Mouse (Mus musculus) hindbrain, embryonic 11.5 days (tissue): ENCODE measurements around the gene Mea1. TPM values are rescaled to one million over a fixed set of nuclear protein-coding genes. Genes with fewer than 3 reads are reported as not detected.
A peak's percentile ranks its signal among the peaks of the same experiment; 100 is the strongest.

Source experiments
- ATAC-seq: fragments of 200-750 bp; cut with Nextera tagmentation; 2 replicates; pipeline ENCODE4 v1.8.0; 2017; ENCODE audit warnings: mild to moderate bottlenecking, moderate TSS enrichment, moderate library complexity; ENCODE audit not compliant: low FRiP score
- DNase-seq: peaks from one replicate; pipeline ENCODE4 v3.0.0-alpha.2; 2015; ENCODE audit warnings: low spot score
- H3K27ac ChIP-seq: fragments of 300-500 bp; sonication (generic); 2 replicates; pipeline ENCODE4 v1.5.1; 2014; ENCODE audit warnings: mild to moderate bottlenecking, low read depth, low read length
- H3K27me3 ChIP-seq: fragments of 300-500 bp; sonication (generic); 2 replicates; pipeline ENCODE4 v1.6.1; 2014; ENCODE audit warnings: mild to moderate bottlenecking, low read length, moderate library complexity, mixed read lengths; ENCODE audit not compliant: control insufficient read depth, insufficient read depth
- H3K36me3 ChIP-seq: fragments of 300-500 bp; sonication (generic); 2 replicates; pipeline ENCODE4 v1.6.1; 2014; ENCODE audit warnings: mild to moderate bottlenecking, low read length, moderate library complexity, mixed read lengths; ENCODE audit not compliant: control insufficient read depth, insufficient read depth
- H3K4me1 ChIP-seq: fragments of 300-500 bp; sonication (generic); replicated peaks from 2 replicates; pipeline ENCODE4 v1.6.1; 2014; ENCODE audit warnings: low read length, mixed read lengths; ENCODE audit not compliant: control insufficient read depth, insufficient read depth
- H3K4me2 ChIP-seq: fragments of 300-500 bp; sonication (generic); replicated peaks from 2 replicates; pipeline ENCODE4 v1.6.1; 2014; ENCODE audit warnings: mild to moderate bottlenecking, low read depth, low read length
- H3K4me3 ChIP-seq: fragments of 300-500 bp; sonication (generic); 2 replicates; pipeline ENCODE4 v1.5.1; 2014; ENCODE audit warnings: low read depth, low read length
- H3K9ac ChIP-seq: fragments of 300-500 bp; sonication (generic); 2 replicates; pipeline ENCODE4 v1.6.1; 2014; ENCODE audit warnings: low read depth, low read length
- H3K9me3 ChIP-seq: fragments of 300-500 bp; sonication (generic); 2 replicates; pipeline ENCODE4 v1.6.1; 2016; ENCODE audit warnings: low read length; ENCODE audit not compliant: control insufficient read depth
- WGBS: fragments of 180-500 bp; shearing (Covaris S2); extraction: QIAGEN DNeasy Blood & Tissue Kit; methylation state at CpG from one replicate; pipeline ENCODE4 v1.1.7; 2014; 5-methylcytosine and 5-hydroxymethylcytosine counted together
- polyA plus RNA-seq: library from polyadenylated mRNA; unstranded; fragments of >200 nt; fragmentation: Nextera tagmentation; extraction: Ambion mirVana; gene quantifications from 2 replicates; pipeline ENCODE4 v1.2.1, GENCODE M21; 2014

Gene Mea1
- polyA plus RNA-seq, 1 experiment from 2014 or later = 201 TPM

DNA sequence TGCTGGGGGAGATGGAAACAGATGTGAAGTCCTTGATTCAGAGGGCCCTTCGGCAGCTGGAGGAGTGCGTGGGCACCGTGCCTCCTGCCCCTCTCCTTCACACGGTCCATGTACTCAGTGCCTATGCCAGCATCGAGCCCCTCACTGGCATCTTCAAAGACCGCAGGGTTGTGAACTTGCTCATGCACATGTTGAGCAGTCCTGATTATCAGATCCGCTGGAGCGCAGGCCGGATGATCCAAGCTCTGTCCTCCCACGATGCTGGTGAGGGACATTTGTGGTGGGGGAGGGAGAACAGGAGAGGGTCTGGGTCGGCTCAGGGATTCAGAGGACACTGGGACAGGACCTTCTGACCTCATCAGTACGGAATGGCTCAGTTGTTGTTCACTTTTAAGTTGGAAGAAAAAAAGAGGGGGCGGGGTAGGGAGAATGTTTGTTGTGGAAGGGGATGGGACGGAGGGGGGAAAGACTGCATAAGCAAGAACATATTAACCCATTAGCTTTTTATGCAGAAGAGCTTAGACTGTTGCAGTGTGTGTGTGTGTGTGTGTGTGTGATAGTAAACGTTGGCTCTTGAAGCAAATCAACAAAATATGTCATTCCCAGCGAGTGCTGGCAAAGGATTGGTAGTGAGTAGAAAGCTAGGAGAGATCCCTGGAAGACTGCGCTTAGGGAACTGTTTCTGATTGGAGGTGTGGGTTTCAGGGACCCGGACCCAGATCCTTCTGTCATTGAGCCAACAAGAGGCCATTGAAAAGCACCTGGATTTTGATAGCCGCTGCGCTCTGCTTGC, 26.6 kb upstream of the Mea1 start:
- DNase-seq = no peak
- peaks cover 16% of the 10 kb centered on the region for H3K36me3 ChIP-seq

GRCm38 (mm10) chr17:46656054-46656453, 22.5 kb upstream of the Mea1 start:
- Histone ChIP-seq H3K4me2 (no peak overlapping the region), H3K27me3 (no peaks in the 10 kb centered on the region), H3K9ac (no peak overlapping the region), H3K36me3 (peaks cover 31% of the 10 kb centered on the region), H3K4me3 (no peak overlapping the region), H3K9me3 (no peaks in the 10 kb centered on the region), H3K27ac (no peak overlapping the region), H3K4me1 (peaks cover 9% of the 10 kb centered on the region; the same call in 1 of the 2 replicates)
- DNase-seq = no peak
- 85% methylated on average over 6 of the region's 6 CpGs for WGBS
- ATAC-seq = no peak

More for the DNA sequence above, 26.6 kb upstream of the Mea1 start:
- Histone ChIP-seq H3K27ac (no peak overlapping the region), H3K9ac (peak overlapping the region; percentile 92), H3K4me3 (peak overlapping the region; percentile 67; the same call in 1 of the 2 replicates), H3K27me3 (no peaks in the 10 kb centered on the region), H3K4me1 (peaks cover 12% of the 10 kb centered on the region; the same call in 1 of the 2 replicates), H3K4me2 (peak overlapping the region; percentile 91), H3K9me3 (no peaks in the 10 kb centered on the region)
- 74% methylated on average over 20 of the region's 20 CpGs for WGBS
- no peak for ATAC-seq

GRCm38 (mm10) chr17:46661351-46661750, 17.2 kb upstream of the Mea1 start:
- no peak for DNase-seq
- Histone ChIP-seq H3K27ac (no peak overlapping the region), H3K4me3 (no peak overlapping the region), H3K4me2 (no peak overlapping the region), H3K4me1 (no peaks in the 10 kb centered on the region), H3K9me3 (no peaks in the 10 kb centered on the region), H3K9ac (no peak overlapping the region), H3K27me3 (no peaks in the 10 kb centered on the region), H3K36me3 (peaks cover 24% of the 10 kb centered on the region)
- WGBS = 96% methylated on average over 9 of the region's 9 CpGs
- no peak for ATAC-seq

DNA sequence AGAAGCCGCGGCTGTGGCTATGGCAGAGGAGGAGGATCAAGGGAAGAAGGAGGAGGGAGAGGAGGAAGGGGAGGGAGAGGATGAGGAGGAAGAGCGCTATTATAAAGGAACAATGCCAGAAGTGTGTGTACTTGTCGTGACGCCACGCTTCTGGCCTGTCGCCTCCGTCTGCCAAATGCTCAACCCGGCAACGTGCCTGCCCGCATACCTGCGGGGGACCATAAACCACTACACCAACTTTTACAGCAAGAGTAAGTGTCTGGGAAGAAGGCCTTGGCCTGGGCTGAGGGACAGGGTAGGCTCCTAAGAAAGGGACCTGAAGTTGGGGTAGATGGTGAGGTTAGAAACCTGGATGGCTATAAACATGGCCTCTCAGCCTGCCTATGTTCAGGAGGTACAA, 16.6 kb upstream of the Mea1 start:
- no peaks in the 10 kb centered on the region for H3K4me1 ChIP-seq
- no peak overlapping the region for H3K9ac ChIP-seq
- H3K27ac ChIP-seq = no peak overlapping the region
- H3K9me3 ChIP-seq = no peaks in the 10 kb centered on the region
- H3K27me3 ChIP-seq = no peaks in the 10 kb centered on the region
- ATAC-seq (no peak), DNase-seq (no peak)
- peaks cover 24% of the 10 kb centered on the region for H3K36me3 ChIP-seq
- no peak overlapping the region for H3K4me2 ChIP-seq
- WGBS = 93% methylated on average over 12 of the region's 12 CpGs
- H3K4me3 ChIP-seq = no peak overlapping the region

DNA sequence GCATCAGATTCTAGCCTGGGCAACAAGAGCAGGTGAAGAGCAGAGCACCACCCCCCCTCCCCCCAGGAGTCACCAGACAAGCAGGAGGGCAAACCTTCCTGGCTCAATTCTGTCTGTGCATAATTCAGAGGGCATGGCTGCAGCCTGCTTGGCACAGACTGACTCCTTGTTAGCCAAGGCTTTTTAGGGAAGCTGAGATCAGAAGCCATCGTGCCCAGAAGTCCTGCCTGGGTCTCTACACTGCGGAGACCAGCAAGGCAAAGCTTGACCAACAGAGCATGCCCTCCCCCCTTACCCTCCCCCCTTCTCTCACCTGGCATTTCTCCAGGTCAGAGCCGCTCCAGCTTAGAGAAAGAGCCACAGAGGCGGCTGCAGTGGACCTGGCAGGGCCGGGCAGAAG, 15.9 kb upstream of the Mea1 start:
- Histone ChIP-seq H3K27me3 (no peaks in the 10 kb centered on the region), H3K9me3 (no peaks in the 10 kb centered on the region), H3K4me1 (no peaks in the 10 kb centered on the region), H3K4me3 (no peak overlapping the region), H3K36me3 (peaks cover 21% of the 10 kb centered on the region), H3K27ac (no peak overlapping the region), H3K4me2 (no peak overlapping the region), H3K9ac (no peak overlapping the region)
- DNase-seq = no peak
- 95% methylated on average over 5 of the region's 5 CpGs for WGBS
- no peak for ATAC-seq

DNA sequence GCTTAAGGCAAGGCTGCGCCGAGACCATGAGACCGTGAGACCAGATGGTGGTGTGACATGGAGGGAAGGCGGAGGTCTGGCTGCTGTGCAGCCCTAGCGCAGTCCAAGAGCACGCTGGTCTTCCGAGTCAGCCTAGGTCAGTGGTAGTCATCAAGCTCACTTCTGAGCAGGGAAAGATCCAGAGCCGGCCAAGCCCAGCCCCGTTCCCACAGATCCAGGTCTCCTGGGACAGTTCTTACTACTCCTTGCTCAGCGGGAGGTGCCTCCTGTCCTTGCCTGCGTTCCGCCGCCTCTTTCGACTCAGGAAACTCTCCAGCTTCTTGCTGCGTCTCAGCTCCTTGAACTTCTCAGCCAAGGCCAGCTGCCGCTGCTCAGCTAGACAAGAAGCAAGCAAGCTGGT, 10.9 kb upstream of the Mea1 start:
- DNase-seq (no peak), ATAC-seq (no peak)
- Histone ChIP-seq H3K4me1 (no peaks in the 10 kb centered on the region), H3K9ac (no peak overlapping the region), H3K4me3 (no peak overlapping the region), H3K36me3 (peaks cover 13% of the 10 kb centered on the region; the same call in 1 of the 2 replicates), H3K9me3 (no peaks in the 10 kb centered on the region), H3K27me3 (no peaks in the 10 kb centered on the region), H3K27ac (no peak overlapping the region), H3K4me2 (no peak overlapping the region)
- 94% methylated on average over 16 of the region's 16 CpGs for WGBS

DNA sequence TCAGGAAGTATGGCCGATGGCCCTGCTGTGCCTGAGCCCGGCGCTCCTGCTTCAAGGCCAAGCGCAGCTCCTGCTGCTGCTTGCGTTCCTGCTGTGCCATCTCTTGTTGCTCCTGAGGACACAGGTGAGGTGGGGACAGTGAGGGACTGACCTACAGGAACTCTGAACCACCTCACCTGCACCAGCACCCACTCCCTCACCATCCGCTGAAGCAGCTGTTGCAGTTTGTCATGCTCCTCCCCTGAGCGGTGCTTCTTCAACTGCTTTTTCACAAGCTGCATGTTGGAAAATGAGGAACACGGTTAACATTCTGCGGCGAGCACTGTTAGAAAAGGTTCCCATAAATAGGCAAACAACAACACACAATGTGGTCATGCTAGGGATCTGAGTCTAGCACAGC, 8.7 kb upstream of the Mea1 start:
- Histone ChIP-seq H3K27ac (no peak overlapping the region), H3K4me1 (no peaks in the 10 kb centered on the region; the same call in 1 of the 2 replicates), H3K9ac (no peak overlapping the region), H3K27me3 (no peaks in the 10 kb centered on the region), H3K4me3 (no peak overlapping the region), H3K36me3 (peaks cover 11% of the 10 kb centered on the region; the same call in 1 of the 2 replicates), H3K4me2 (no peak overlapping the region), H3K9me3 (no peaks in the 10 kb centered on the region)
- DNase-seq = no peak
- ATAC-seq = no peak
- WGBS = 95% methylated on average over 10 of the region's 10 CpGs

- Histone ChIP-seq H3K27me3 (no peaks in the 10 kb centered on the region), H3K9me3 (no peaks in the 10 kb centered on the region), H3K4me3 (peak within 1 kb of the TSS; percentile 57), H3K9ac (peak within 1 kb of the TSS; percentile 59), H3K27ac (no peak within 1 kb of the TSS), H3K4me2 (peak within 1 kb of the TSS; percentile 56), H3K36me3 (peaks cover 6% of the 10 kb centered on the region), H3K4me1 (peaks cover 2% of the 10 kb centered on the region; the same call in 1 of the 2 replicates)
- ATAC-seq = peak; percentile 91
- WGBS = 1% methylated on average over 42 of the region's 43 CpGs
- DNase-seq = peak; percentile 91
These were observed 4.6 kb upstream of the Mea1 start, which contains the start of gene Rrp36 for GRCm38 (mm10) chr17:46673850-46674529. Rrp36 (minus strand) TSS chr17:46674352.
